In genomic region chr7:123398828-123399227, GRCm38 (mm10) we compare ENCODE assay signal across 9 mouse cellular contexts. TPM values are rescaled to one million over a fixed set of nuclear protein-coding genes. Genes with fewer than 3 reads are reported as not detected.
DNase-seq lines count a peak whose midpoint lies in the region; ATAC-seq lines count a peak whose summit lies in the region.
"Had no signal": no experiment of that assay in that cellular context is flagged by ENCODE, and none has a peak within 500 bp of the region (broad histone marks: within the 10 kb centered on the region; RNA-seq: fewer than 3 reads in every experiment).

No protein-coding gene starts in this region.

- no peaks in the 10 kb centered on the region for H3K27me3 ChIP-seq in lung, embryonic 16.5 days (ENCODE audit: control insufficient read depth, insufficient read depth, low read depth, low read length)
- H3K27me3 ChIP-seq: liver, embryonic 15.5 days had no signal

- WGBS in lung, embryonic 16.5 days, result 23% methylated on average over 7 of the region's 7 CpGs

- no peak overlapping the region for H3K27ac ChIP-seq in lung, embryonic 16.5 days (ENCODE audit: low read length)
- H3K27ac ChIP-seq: liver, embryonic 15.5 days had no signal

- H3K9ac ChIP-seq in lung, embryonic 16.5 days (ENCODE audit: low read length), result no peak overlapping the region
- H3K9ac ChIP-seq: liver, embryonic 15.5 days had no signal

- peak; percentile 73; the same call in 1 of the 2 replicates for ATAC-seq in lung, embryonic 16.5 days (ENCODE audit: low read depth)

- H3K4me2 ChIP-seq in lung, embryonic 16.5 days (ENCODE audit: low read depth, low read length), result no peak overlapping the region
- H3K4me2 ChIP-seq: liver, embryonic 15.5 days had no signal

- H3K4me3 ChIP-seq in lung, embryonic 16.5 days (ENCODE audit: low read length), result no peak overlapping the region
- H3K4me3 ChIP-seq: liver, embryonic 15.5 days had no signal

- DNase-seq in layer of hippocampus, adult 11-12 months (ENCODE audit: low spot score), result peak; percentile 61
- DNase-seq in layer of hippocampus, adult 9-10 months (ENCODE audit: low spot score), result no peak
- peak; percentile 61 for DNase-seq in adrenal gland, postnatal 10 days
- peak; percentile 58 for DNase-seq in embryo, embryonic 9.5 days (ENCODE audit: extremely low spot score)
- DNase-seq in heart, postnatal 10 days, result peak; percentile 66 to 81
- peak; percentile 71 to 75 for DNase-seq in kidney, postnatal 36 days
- DNase-seq in skeletal muscle tissue, adult 2 months (ENCODE audit: low read depth, low spot score), result peak; percentile 57

- intact Hi-C loops in heart, postnatal 10 days (cut with DNase I), result loop anchor here (1.0 to 2.0 kb wide), 2 partner anchors 66 to 194 kb away; no protein-coding TSS in a partner anchor

- no peaks in the 10 kb centered on the region for H3K9me3 ChIP-seq in lung, embryonic 16.5 days (ENCODE audit: control insufficient read depth, low read length)
- H3K9me3 ChIP-seq: liver, embryonic 15.5 days had no signal

- no peaks in the 10 kb centered on the region; the same call in 1 of the 2 replicates for H3K4me1 ChIP-seq in lung, embryonic 16.5 days (replicated peaks; ENCODE audit: control insufficient read depth, insufficient read depth, low read length)

- H3K36me3 ChIP-seq in lung, embryonic 16.5 days (ENCODE audit: control insufficient read depth, insufficient read depth, low read length), result peaks cover 3% of the 10 kb centered on the region; the same call in 1 of the 2 replicates

RNA-seq across cellular contexts. Expression of gene Arhgap17, which starts 29.1 kb away (rescaled TPM):
- 10 to 100 TPM; 33.6 to 40.6 TPM for total RNA-seq in adrenal gland, postnatal 10 days (2021)
- 10 to 100 TPM; 22.4 to 24.2 TPM for total RNA-seq in heart, postnatal 10 days (2021)
- polyA plus RNA-seq in lung, embryonic 16.5 days (2015; fragmentation: Nextera tagmentation; extraction: Ambion mirVana), result 19.8 and 23.4 TPM in 2 replicates

RNA-seq across cellular contexts. Expression of gene Lcmt1, which starts 29.2 kb away (rescaled TPM):
- 10 to 100 TPM; 26.6 to 30.2 TPM for total RNA-seq in adrenal gland, postnatal 10 days (2021)
- 10 to 100 TPM; 27.6 to 29.5 TPM for total RNA-seq in heart, postnatal 10 days (2021)
- 40.9 and 45.1 TPM in 2 replicates for polyA plus RNA-seq in lung, embryonic 16.5 days (2015; fragmentation: Nextera tagmentation; extraction: Ambion mirVana)
